Mouse (Mus musculus): ENCODE results near the gene Gm7137. TPM values are rescaled to one million over a fixed set of nuclear protein-coding genes. Genes with fewer than 3 reads are reported as not detected.
"Not testable (repeated sequence)": the region's sequence is repeated elsewhere in the genome, so short reads cannot be mapped to it uniquely, and the experiment has no call there.

Gm7137 gene
- not detected in 2 replicates for polyA plus RNA-seq (2015; fragmentation: Nextera tagmentation; extraction: Ambion mirVana)

- H3K9ac ChIP-seq (ENCODE audit: low read length); H3K4me3 ChIP-seq (ENCODE audit: low read depth, low read length); ATAC-seq (ENCODE audit: low FRiP score, low TSS enrichment); H3K27ac ChIP-seq (replicated peaks); H3K36me3 ChIP-seq (ENCODE audit: control insufficient read depth, insufficient read depth, low read length); H3K9me3 ChIP-seq (ENCODE audit: control insufficient read depth, low read length); H3K4me2 ChIP-seq (replicated peaks; ENCODE audit: low read depth); H3K27me3 ChIP-seq (ENCODE audit: control insufficient read depth, insufficient read depth, low read length); DNase-seq (ENCODE audit: low spot score); H3K4me1 ChIP-seq (replicated peaks; ENCODE audit: control insufficient read depth, insufficient read depth): not testable (repeated sequence)
- no CpG with 5 or more reads among the region's 1 CpGs for WGBS
Observed at GRCm38 (mm10) chr10:77787876-77788275, at the start of gene Gm7137. Gm7137 (minus strand) TSS chr10:77788200.

GRCm38 (mm10) chr10:77835647-77836046 is 47.6 kb upstream of the Gm7137 start, which contains the start of gene Krtap10-10:
Krtap10-10 (plus strand) TSS chr10:77835947.
- Histone ChIP-seq H3K27me3 (ENCODE audit: control insufficient read depth, insufficient read depth, low read length) (no peaks in the 10 kb centered on the region), H3K4me1 (replicated peaks; ENCODE audit: control insufficient read depth, insufficient read depth) (no peaks in the 10 kb centered on the region), H3K27ac (replicated peaks) (no peak within 1 kb of the TSS), H3K36me3 (ENCODE audit: control insufficient read depth, insufficient read depth, low read length) (no peaks in the 10 kb centered on the region), H3K4me3 (ENCODE audit: low read depth, low read length) (no peak within 1 kb of the TSS), H3K9ac (ENCODE audit: low read length) (no peak within 1 kb of the TSS), H3K4me2 (replicated peaks; ENCODE audit: low read depth) (no peak within 1 kb of the TSS), H3K9me3 (ENCODE audit: control insufficient read depth, low read length) (no peaks in the 10 kb centered on the region)
- DNase-seq (ENCODE audit: low spot score) (no peak), ATAC-seq (ENCODE audit: low FRiP score, low TSS enrichment) (no peak)
- TF ChIP-seq EP300 (optimal IDR thresholded peaks at IDR 0.05): no peak
- no peak for TF ChIP-seq CTCF (IDR thresholded peaks at IDR 0.05; ENCODE audit: low read depth)
- WGBS: 76% methylated on average over 9 of the region's 9 CpGs

- Histone ChIP-seq H3K4me1 (replicated peaks; ENCODE audit: control insufficient read depth, insufficient read depth) (no peaks in the 10 kb centered on the region), H3K36me3 (ENCODE audit: control insufficient read depth, insufficient read depth, low read length) (no peaks in the 10 kb centered on the region), H3K4me3 (ENCODE audit: low read depth, low read length) (no peak within 1 kb of the TSS), H3K9ac (ENCODE audit: low read length) (no peak within 1 kb of the TSS), H3K4me2 (replicated peaks; ENCODE audit: low read depth) (no peak within 1 kb of the TSS), H3K27me3 (ENCODE audit: control insufficient read depth, insufficient read depth, low read length) (no peaks in the 10 kb centered on the region), H3K27ac (replicated peaks) (no peak within 1 kb of the TSS), H3K9me3 (ENCODE audit: control insufficient read depth, low read length) (no peaks in the 10 kb centered on the region)
- WGBS: 50% methylated on average over 6 of the region's 6 CpGs
- DNase-seq (ENCODE audit: low spot score) (no peak), ATAC-seq (ENCODE audit: low FRiP score, low TSS enrichment) (peak; percentile 29; the same call in 1 of the 2 replicates)
- TF ChIP-seq CTCF (IDR thresholded peaks at IDR 0.05; ENCODE audit: low read depth) (no peak), EP300 (optimal IDR thresholded peaks at IDR 0.05) (no peak)
Observed at GRCm38 (mm10) chr10:77826951-77827350, 39.0 kb upstream of the Gm7137 start, which contains the start of gene Krtap10-4. Krtap10-4 (minus strand) TSS chr10:77827095.

DNA sequence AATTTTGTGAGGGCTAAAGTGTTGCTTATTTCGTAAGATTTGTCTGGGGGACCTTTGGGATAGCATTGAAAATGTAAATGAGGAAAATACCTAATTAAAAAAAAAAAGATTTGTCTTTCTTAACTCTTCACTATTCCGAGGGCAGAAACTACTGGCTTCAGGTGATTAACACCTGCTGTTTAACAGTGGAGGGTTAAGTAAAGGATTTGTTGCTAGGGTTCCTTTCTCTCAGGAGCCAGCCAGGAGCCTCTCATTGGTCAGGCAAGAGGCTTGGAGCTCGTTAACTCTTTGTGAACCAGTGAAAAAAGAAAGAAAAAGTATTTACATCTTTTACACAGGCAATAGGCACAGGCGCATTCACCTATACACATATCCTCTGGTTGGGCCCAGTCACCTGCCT is 31.2 kb upstream of the Gm7137 start:
- Histone ChIP-seq H3K4me3 (ENCODE audit: low read depth, low read length) (no peak overlapping the region), H3K4me1 (replicated peaks; ENCODE audit: control insufficient read depth, insufficient read depth) (no peaks in the 10 kb centered on the region), H3K9me3 (ENCODE audit: control insufficient read depth, low read length) (no peaks in the 10 kb centered on the region), H3K36me3 (ENCODE audit: control insufficient read depth, insufficient read depth, low read length) (no peaks in the 10 kb centered on the region), H3K27ac (replicated peaks) (no peak overlapping the region), H3K4me2 (replicated peaks; ENCODE audit: low read depth) (no peak overlapping the region), H3K9ac (ENCODE audit: low read length) (no peak overlapping the region), H3K27me3 (ENCODE audit: control insufficient read depth, insufficient read depth, low read length) (no peaks in the 10 kb centered on the region)
- WGBS: 42% methylated on average over 4 of the region's 4 CpGs
- TF ChIP-seq CTCF (IDR thresholded peaks at IDR 0.05; ENCODE audit: low read depth): no peak
- no peak for TF ChIP-seq EP300 (optimal IDR thresholded peaks at IDR 0.05)
- ATAC-seq (ENCODE audit: low FRiP score, low TSS enrichment) (no peak), DNase-seq (ENCODE audit: low spot score) (no peak)

- Histone ChIP-seq H3K9me3 (ENCODE audit: control insufficient read depth, low read length) (no peaks in the 10 kb centered on the region), H3K36me3 (ENCODE audit: control insufficient read depth, insufficient read depth, low read length) (no peaks in the 10 kb centered on the region), H3K4me1 (replicated peaks; ENCODE audit: control insufficient read depth, insufficient read depth) (no peaks in the 10 kb centered on the region), H3K4me2 (replicated peaks; ENCODE audit: low read depth) (no peak overlapping the region), H3K9ac (ENCODE audit: low read length) (no peak overlapping the region), H3K27me3 (ENCODE audit: control insufficient read depth, insufficient read depth, low read length) (no peaks in the 10 kb centered on the region), H3K4me3 (ENCODE audit: low read depth, low read length) (no peak overlapping the region), H3K27ac (replicated peaks) (no peak overlapping the region)
- no peak for ATAC-seq (ENCODE audit: low FRiP score, low TSS enrichment)
- no peak for DNase-seq (ENCODE audit: low spot score)
- no peak for TF ChIP-seq CTCF (IDR thresholded peaks at IDR 0.05; ENCODE audit: low read depth)
- WGBS: 96% methylated on average over 4 of the region's 4 CpGs
Observed at GRCm38 (mm10) chr10:77818523-77818922, 30.5 kb upstream of the Gm7137 start.

DNA sequence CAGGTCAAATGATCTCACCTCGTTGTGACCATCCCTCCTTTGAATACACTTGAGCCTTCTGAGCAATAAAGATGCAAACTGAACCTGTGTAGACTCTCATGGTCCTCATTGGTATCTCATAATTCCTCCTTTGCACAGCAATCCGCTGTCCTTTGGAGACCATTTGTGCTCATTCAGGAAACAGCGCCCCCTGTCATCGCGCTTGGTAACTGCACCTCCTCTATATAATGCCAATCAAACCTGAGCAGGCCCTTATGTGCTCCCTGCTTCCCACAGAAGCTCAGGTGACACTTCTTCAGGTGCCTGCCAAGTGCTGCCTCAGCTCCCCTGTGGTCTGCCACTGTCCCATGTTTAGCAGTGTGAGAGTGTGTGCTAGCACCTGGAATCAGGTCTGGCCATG is 27.5 kb upstream of the Gm7137 start:
- H3K9me3 ChIP-seq (ENCODE audit: control insufficient read depth, low read length): no peaks in the 10 kb centered on the region

More for the DNA sequence above, 27.5 kb upstream of the Gm7137 start:
- peak; percentile 68 for TF ChIP-seq CTCF (IDR thresholded peaks at IDR 0.05; ENCODE audit: low read depth)
- TF ChIP-seq EP300 (optimal IDR thresholded peaks at IDR 0.05): no peak
- H3K27me3 ChIP-seq (ENCODE audit: control insufficient read depth, insufficient read depth, low read length): no peaks in the 10 kb centered on the region
- no peaks in the 10 kb centered on the region for H3K4me1 ChIP-seq (replicated peaks; ENCODE audit: control insufficient read depth, insufficient read depth)
- DNase-seq (ENCODE audit: low spot score) (peak; percentile 26), ATAC-seq (ENCODE audit: low FRiP score, low TSS enrichment) (no peak)
- no peak overlapping the region for H3K9ac ChIP-seq (ENCODE audit: low read length)
- H3K4me3 ChIP-seq (ENCODE audit: low read depth, low read length): no peak overlapping the region
- no peaks in the 10 kb centered on the region for H3K36me3 ChIP-seq (ENCODE audit: control insufficient read depth, insufficient read depth, low read length)
- WGBS: 30% methylated on average over 5 of the region's 5 CpGs
- no peak overlapping the region for H3K27ac ChIP-seq (replicated peaks)
- no peak overlapping the region for H3K4me2 ChIP-seq (replicated peaks; ENCODE audit: low read depth)

Data from stomach, postnatal 0 days (tissue).